Mouse (Mus musculus) brown adipose tissue, adult 24 weeks (tissue): ENCODE results near the gene Scgb1b11. TPM values are rescaled to one million over a fixed set of nuclear protein-coding genes. Genes with fewer than 3 reads are reported as not detected.
"Not testable (repeated sequence)": the region's sequence is repeated elsewhere in the genome, so short reads cannot be mapped to it uniquely, and the experiment has no call there.

Experiments used
- H3K27ac ChIP-seq: fragments of 200-500 bp; replicated peaks from 2 replicates; pipeline ENCODE4 v1.5.1; 2012; ENCODE audit warnings: low read depth, mild to moderate bottlenecking, low read length
- H3K4me1 ChIP-seq: fragments of 200-500 bp; 2 replicates; pipeline ENCODE4 v1.6.1; 2012; ENCODE audit warnings: low read length, mixed read lengths; ENCODE audit not compliant: control insufficient read depth, insufficient read depth, insufficient read length
- H3K4me3 ChIP-seq: fragments of 200-500 bp; 2 replicates; pipeline ENCODE4 v1.5.1; 2012; ENCODE audit warnings: low read depth, mild to moderate bottlenecking, low read length, moderate library complexity; ENCODE audit not compliant: insufficient read depth
- polyA plus RNA-seq: library from polyadenylated mRNA; stranded (reverse); fragments of >200 nt; gene quantifications from 2 replicates; pipeline ENCODE4 v1.2.4, GENCODE M21; 2012; ENCODE audit not compliant: missing spikeins, insufficient read depth, insufficient read length

The Scgb1b11 gene
- polyA plus RNA-seq: not detected in 2 replicates

GRCm38 (mm10) chr7:32222540-32222939 is at the start of gene Scgb1b11:
Gene Scgb1b11 (plus strand): TSS chr7:32222840.
- not testable (repeated sequence) for H3K4me1 ChIP-seq, H3K4me3 ChIP-seq, H3K27ac ChIP-seq

- H3K4me3 ChIP-seq, H3K27ac ChIP-seq, H3K4me1 ChIP-seq: not testable (repeated sequence)
These were observed 11.6 kb upstream of the Scgb1b11 start, which contains the start of gene Scgb2b11 for GRCm38 (mm10) chr7:32211045-32211444. Gene Scgb2b11 (minus strand): TSS chr7:32211145.

Other genes with a start within 250 kb of the Scgb1b11 start
- not detected in 2 replicates for gene Scgb1b10, start 122.0 kb upstream of the Scgb1b11 start, polyA plus RNA-seq
- not detected in 2 replicates for gene Scgb2b11, start 11.7 kb upstream of the Scgb1b11 start, polyA plus RNA-seq
- not detected in 2 replicates for gene Scgb2b12, start 104.4 kb downstream of the Scgb1b11 start, polyA plus RNA-seq
- gene Scgb1b12, start 111.3 kb downstream of the Scgb1b11 start, polyA plus RNA-seq: not detected in 2 replicates
- not detected in 2 replicates for gene Scgb1b29, start 218.7 kb downstream of the Scgb1b11 start, polyA plus RNA-seq